Mouse (Mus musculus): ENCODE data around the gene Rsad2. TPM values are rescaled to one million over a fixed set of nuclear protein-coding genes. Genes with fewer than 3 reads are reported as not detected.

Gene Rsad2
- total RNA-seq, 4 experiments from 2014 or later, result 0.35 to 3.1 (median 0.83) TPM

GRCm38 (mm10) chr12:26401696-26402470 is 54.4 kb downstream of the Rsad2 start:
- no peak for DNase-seq (ENCODE audit: low spot score in 2 of 2)

- DNase-seq (ENCODE audit: low spot score in 2 of 2), result no peak
Observed at GRCm38 (mm10) chr12:26401254-26401653, 55.0 kb downstream of the Rsad2 start.

- DNase-seq (ENCODE audit: low spot score in 2 of 2), result no peak
Observed at GRCm38 (mm10) chr12:26400762-26401161, 55.5 kb downstream of the Rsad2 start.

GRCm38 (mm10) chr12:26399391-26399790 is 56.9 kb downstream of the Rsad2 start:
- DNase-seq (ENCODE audit: low spot score in 2 of 2), result no peak

- DNase-seq (ENCODE audit: low spot score in 2 of 2), result no peak
Observed at GRCm38 (mm10) chr12:26398597-26398996, 57.7 kb downstream of the Rsad2 start.

GRCm38 (mm10) chr12:26394485-26395470 is 61.5 kb downstream of the Rsad2 start:
- no peak for DNase-seq (ENCODE audit: low spot score in 2 of 2)

- DNase-seq (ENCODE audit: low spot score in 2 of 2), result no peak
Observed at GRCm38 (mm10) chr12:26393291-26393690, 63.0 kb downstream of the Rsad2 start.

Small RNAs within 50 kb of the gene (microRNA-seq; reads per million reads assigned to microRNA genes)
- 2.5 to 2.6 reads per million in 2 experiments for gene Mir6538

Other genes starting within 250 kb of the Rsad2 start
- 10 to 100 TPM; 20.4 to 28.1 (median 25.5) TPM for gene Rnf144a, start 41.2 kb downstream of the Rsad2 start, total RNA-seq (2022)
- gene Cmpk2, start 12.8 kb upstream of the Rsad2 start, total RNA-seq (2022), result 10 to 100 TPM; 16.0 to 19.1 (median 16.3) TPM